Mouse (Mus musculus) MEL (cell line): ENCODE results near the gene Efcab7.

Experiments
- CHD2 ChIP-seq: IDR thresholded peaks from 2 replicates; pipeline ENCODE4 v1.6.1; 2011; ENCODE audit warnings: low read length, improper control_type of control experiment
- ELF1 ChIP-seq: IDR thresholded peaks from 2 replicates; pipeline ENCODE4 v1.6.1; 2014; ENCODE audit warnings: low read depth, mild to moderate bottlenecking, inconsistent platforms, low read length, improper control_type of control experiment, moderate library complexity
- EP300 ChIP-seq, 2 experiments: IDR thresholded peaks; 2 replicates each; pipeline ENCODE4 v1.6.1; 2011; ENCODE audit warnings: improper control_type of control experiment in 2 of 2, low read length in 2 of 2, low read depth in 1 of 2, mild to moderate bottlenecking in 1 of 2
- GATA1 ChIP-seq: IDR thresholded peaks from 2 replicates; pipeline ENCODE4 v1.6.1; 2011; ENCODE audit warnings: low read depth, low read length, improper control_type of control experiment
- KAT2A ChIP-seq: conservative IDR thresholded peaks from 2 replicates; pipeline ENCODE4 v1.6.1; 2012; ENCODE audit warnings: low read depth, low read length, improper control_type of control experiment, inconsistent platforms
- MXI1 ChIP-seq: IDR thresholded peaks from 2 replicates; pipeline ENCODE4 v1.6.1; 2011; ENCODE audit warnings: mild to moderate bottlenecking, low read depth, low read length, improper control_type of control experiment
- NRF1 ChIP-seq: IDR thresholded peaks from 2 replicates; pipeline ENCODE4 v1.6.1; 2014; ENCODE audit warnings: low read depth, mild to moderate bottlenecking, inconsistent platforms, low read length, improper control_type of control experiment, moderate library complexity; ENCODE audit not compliant: poor library complexity, insufficient read depth, severe bottlenecking
- POLR2AphosphoS2 ChIP-seq: IDR thresholded peaks from 2 replicates; pipeline ENCODE4 v1.6.1; 2011; ENCODE audit warnings: low read length, improper control_type of control experiment
- RAD21 ChIP-seq: IDR thresholded peaks from 2 replicates; pipeline ENCODE4 v1.6.1; 2011; ENCODE audit warnings: mild to moderate bottlenecking, low read depth, low read length, improper control_type of control experiment
- SIN3A ChIP-seq: IDR thresholded peaks from 2 replicates; pipeline ENCODE4 v1.6.1; 2012; ENCODE audit warnings: low read length, improper control_type of control experiment, inconsistent platforms

- TF ChIP-seq SIN3A: no peak
- TF ChIP-seq KAT2A: no peak
- TF ChIP-seq ELF1: no peak
- TF ChIP-seq EP300 (IDR thresholded peaks at IDR 0.05; ENCODE audit: low read depth in 1 of 2, low read length in 2 of 2): no peak
- TF ChIP-seq RAD21: no peak
- no peak for TF ChIP-seq CHD2
- no peak for TF ChIP-seq GATA1
- no peak for TF ChIP-seq NRF1
- no peak for TF ChIP-seq POLR2AphosphoS2
- TF ChIP-seq MXI1: no peak
Observed at GRCm38 (mm10) chr4:99792365-99792764, 36.6 kb upstream of the Efcab7 start.
